Mouse (Mus musculus) CH12.LX (cell line): ENCODE measurements around the gene Cobll1. TPM values are rescaled to one million over a fixed set of nuclear protein-coding genes. Genes with fewer than 3 reads are reported as not detected.

Experiments
- DNase-seq: peaks from one replicate; pipeline ENCODE4 v3.0.0-alpha.2; 2013; ENCODE audit errors: extremely low read depth
- H3K27ac ChIP-seq: 2 replicates; pipeline ENCODE4 v1.5.1; 2012; ENCODE audit warnings: low read depth, mild to moderate bottlenecking, control low read depth, moderate library complexity; ENCODE audit not compliant: insufficient read depth
- H3K27me3 ChIP-seq: replicated peaks from 2 replicates; pipeline ENCODE3; 2012; ENCODE audit warnings: inconsistent platforms
- H3K36me3 ChIP-seq, 2 experiments: replicated peaks in 1 of 2; 2 replicates each; pipeline versions ENCODE3 to v1.6.1; 2012; ENCODE audit warnings: inconsistent platforms in 1 of 2, low read length in 1 of 2, mild to moderate bottlenecking in 1 of 2, mixed read lengths in 1 of 2, moderate library complexity in 1 of 2; ENCODE audit not compliant: control insufficient read depth in 1 of 2, insufficient read depth in 1 of 2
- H3K4me1 ChIP-seq, 2 experiments: 2 replicates each; pipeline ENCODE4 v1.6.1; 2012; ENCODE audit warnings: inconsistent platforms in 1 of 2, moderate library complexity in 1 of 2; ENCODE audit not compliant: insufficient read depth in 2 of 2, control insufficient read depth in 1 of 2
- H3K4me2 ChIP-seq: 2 replicates; pipeline ENCODE4 v1.6.1; 2012; ENCODE audit warnings: low read depth, mild to moderate bottlenecking, control low read depth; ENCODE audit not compliant: poor library complexity, insufficient read depth, severe bottlenecking
- H3K4me3 ChIP-seq, 3 experiments: fragments of 150-350 bp in 1 of 3; sonication (generic) in 1 of 3; replicated peaks in 1 of 3; 2 replicates each; pipeline versions ENCODE3 to v1.5.1; 2011 to 2012; ENCODE audit warnings: low read depth in 2 of 3, low read length in 2 of 3, mild to moderate bottlenecking in 2 of 3, moderate library complexity in 2 of 3, control low read depth in 1 of 3, improper control_type of control experiment in 1 of 3, inconsistent platforms in 1 of 3, mixed read lengths in 1 of 3; ENCODE audit not compliant: poor library complexity in 1 of 3
- H3K79me2 ChIP-seq: replicated peaks from 2 replicates; pipeline ENCODE4 v1.6.1; 2012; ENCODE audit warnings: mild to moderate bottlenecking, moderate library complexity; ENCODE audit not compliant: control insufficient read depth, poor library complexity, insufficient read depth, severe bottlenecking; ENCODE audit errors: extremely low read depth
- H3K9ac ChIP-seq: 2 replicates; pipeline ENCODE4 v1.6.1; 2012; ENCODE audit warnings: low read depth, mild to moderate bottlenecking, control low read depth, moderate library complexity; ENCODE audit not compliant: insufficient read depth
- H3K9me3 ChIP-seq: replicated peaks from 2 replicates; pipeline ENCODE3; 2012; ENCODE audit warnings: low read length, inconsistent platforms, mixed read lengths
- BHLHE40 ChIP-seq: IDR thresholded peaks from 2 replicates; pipeline ENCODE4 v1.6.1; 2011; ENCODE audit warnings: mild to moderate bottlenecking, low read depth, low read length, improper control_type of control experiment
- CHD1 ChIP-seq: IDR thresholded peaks from 2 replicates; pipeline ENCODE4 v1.6.1; 2012; ENCODE audit warnings: low read depth, low read length, improper control_type of control experiment, inconsistent platforms
- CHD2 ChIP-seq: IDR thresholded peaks from 2 replicates; pipeline ENCODE4 v1.6.1; 2011; ENCODE audit warnings: low read length, improper control_type of control experiment
- E2F4 ChIP-seq: IDR thresholded peaks from 2 replicates; pipeline ENCODE4 v1.6.1; 2011; ENCODE audit warnings: low read depth, low read length, improper control_type of control experiment; ENCODE audit not compliant: insufficient replicate concordance
- ELF1 ChIP-seq: IDR thresholded peaks from 2 replicates; pipeline ENCODE4 v1.6.1; 2014; ENCODE audit warnings: low read depth, mild to moderate bottlenecking, inconsistent platforms, low read length, improper control_type of control experiment
- EP300 ChIP-seq: IDR thresholded peaks from 2 replicates; pipeline ENCODE4 v1.6.1; 2011; ENCODE audit warnings: low read length, improper control_type of control experiment
- ETS1 ChIP-seq: conservative IDR thresholded peaks from 2 replicates; pipeline ENCODE4 v1.6.1; 2012; ENCODE audit warnings: low read depth, mild to moderate bottlenecking, inconsistent platforms, low read length, improper control_type of control experiment, moderate library complexity
- GABPA ChIP-seq: IDR thresholded peaks from 2 replicates; pipeline ENCODE4 v1.6.1; 2012; ENCODE audit warnings: low read depth, low read length, improper control_type of control experiment, inconsistent platforms; ENCODE audit not compliant: insufficient replicate concordance
- HCFC1 ChIP-seq: IDR thresholded peaks from 2 replicates; pipeline ENCODE4 v1.6.1; 2012; ENCODE audit warnings: low read depth, mild to moderate bottlenecking, inconsistent platforms, low read length, improper control_type of control experiment
- IRF4 ChIP-seq: IDR thresholded peaks from 2 replicates; pipeline ENCODE4 v1.6.1; 2014; ENCODE audit warnings: low read depth, mild to moderate bottlenecking, inconsistent platforms, low read length, improper control_type of control experiment
- MAFK ChIP-seq: IDR thresholded peaks from 2 replicates; pipeline ENCODE4 v1.6.1; 2011; ENCODE audit warnings: low read length, improper control_type of control experiment; ENCODE audit not compliant: insufficient replicate concordance
- MAZ ChIP-seq: IDR thresholded peaks from 2 replicates; pipeline ENCODE4 v1.6.1; 2012; ENCODE audit warnings: low read depth, mild to moderate bottlenecking, inconsistent platforms, low read length, improper control_type of control experiment, moderate library complexity
- MXI1 ChIP-seq: IDR thresholded peaks from 2 replicates; pipeline ENCODE4 v1.6.1; 2011; ENCODE audit warnings: mild to moderate bottlenecking, low read depth, low read length, improper control_type of control experiment
- NELFE ChIP-seq: IDR thresholded peaks from 2 replicates; pipeline ENCODE4 v1.6.1; 2011; ENCODE audit warnings: low read depth, low read length, improper control_type of control experiment
- NRF1 ChIP-seq: IDR thresholded peaks from 2 replicates; pipeline ENCODE4 v1.6.1; 2014; ENCODE audit warnings: low read depth, mild to moderate bottlenecking, inconsistent platforms, low read length, improper control_type of control experiment, moderate library complexity
- PAX5 ChIP-seq: IDR thresholded peaks from 2 replicates; pipeline ENCODE4 v1.6.1; 2012; ENCODE audit warnings: low read length, inconsistent platforms, mixed read lengths
- RAD21 ChIP-seq: IDR thresholded peaks from 2 replicates; pipeline ENCODE4 v1.6.1; 2011; ENCODE audit warnings: low read depth, mild to moderate bottlenecking, low read length, improper control_type of control experiment, moderate library complexity
- RCOR1 ChIP-seq: conservative IDR thresholded peaks from 2 replicates; pipeline ENCODE4 v1.6.1; 2012; ENCODE audit warnings: low read depth, mild to moderate bottlenecking, inconsistent platforms, low read length, improper control_type of control experiment
- SIN3A ChIP-seq: IDR thresholded peaks from 2 replicates; pipeline ENCODE4 v1.6.1; 2012; ENCODE audit warnings: low read length, improper control_type of control experiment, inconsistent platforms
- SMC3 ChIP-seq: IDR thresholded peaks from 2 replicates; pipeline ENCODE4 v1.6.1; 2011; ENCODE audit warnings: low read depth, low read length, improper control_type of control experiment
- TCF12 ChIP-seq: IDR thresholded peaks from 2 replicates; pipeline ENCODE4 v1.6.1; 2014; ENCODE audit warnings: low read depth, mild to moderate bottlenecking, inconsistent platforms, low read length, improper control_type of control experiment
- USF1 ChIP-seq: IDR thresholded peaks from 2 replicates; pipeline ENCODE4 v1.6.1; 2014; ENCODE audit warnings: low read depth, mild to moderate bottlenecking, inconsistent platforms, low read length, improper control_type of control experiment
- USF2 ChIP-seq: conservative IDR thresholded peaks from 2 replicates; pipeline ENCODE4 v1.6.1; 2011; ENCODE audit warnings: low read depth, low read length, improper control_type of control experiment
- ZC3H11A ChIP-seq: IDR thresholded peaks from 2 replicates; pipeline ENCODE4 v1.6.1; 2012; ENCODE audit warnings: low read depth, mild to moderate bottlenecking, inconsistent platforms, low read length, improper control_type of control experiment
- ZKSCAN1 ChIP-seq: IDR thresholded peaks from 2 replicates; pipeline ENCODE4 v1.6.1; 2012; ENCODE audit warnings: low read depth, inconsistent platforms, low read length, improper control_type of control experiment, borderline replicate concordance
- ZMIZ1 ChIP-seq: IDR thresholded peaks from 2 replicates; pipeline ENCODE4 v1.6.1; 2012; ENCODE audit warnings: low read depth, mild to moderate bottlenecking, inconsistent platforms, low read length, improper control_type of control experiment
- ZNF384 ChIP-seq: IDR thresholded peaks from 2 replicates; pipeline ENCODE4 v1.6.1; 2012; ENCODE audit warnings: low read depth, low read length, improper control_type of control experiment, inconsistent platforms
- dilution Hi-C: fragments of 300-500 bp; cut with MboI; formaldehyde crosslinking; loops from 2 replicates; pipeline ENCODE4 v1.14.3; 2020; ENCODE audit warnings: low sequenced_read_pairs; ENCODE audit not compliant: extremely low pct_unique_long_range_greater_than_20kb, extremely low pct_ligation_motif_present
- in situ Hi-C: fragments of 300-500 bp; cut with MboI; formaldehyde crosslinking; loops from 3 replicates; pipeline ENCODE4 v1.14.3; 2019; ENCODE audit warnings: low sequenced_read_pairs, low pct_ligation_motif_present, low pct_unique_long_range_greater_than_20kb, mixed read lengths
- polyA plus RNA-seq: library from polyadenylated mRNA; unstranded; fragments of >175 nt; gene quantifications from 2 replicates; pipeline ENCODE4 v1.2.1, GENCODE M21; 2012; ENCODE audit warnings: low read depth; ENCODE audit not compliant: insufficient read length
- total RNA-seq, 2 experiments: library from RNA; depleted of rRNA; stranded (reverse); fragments of 300-350 nt in 1 of 2; fragments of >200 nt in 1 of 2; gene quantifications; 2 replicates each; pipeline ENCODE4 v1.2.3; 2012 to 2014

Gene Cobll1
- total and polyA plus RNA-seq, 3 experiments = 0.67 to 1.9 (median 1.5) TPM

- Histone ChIP-seq H3K4me2 (no peak overlapping the region), H3K27me3 (no peaks in the 10 kb centered on the region), H3K4me1 (peaks cover 5 to 17% of the 10 kb centered on the region in 2 experiments), H3K79me2 (no peaks in the 10 kb centered on the region), H3K9me3 (peaks cover 6% of the 10 kb centered on the region), H3K4me3 (no peak overlapping the region), H3K27ac (no peak overlapping the region), H3K9ac (no peak overlapping the region), H3K36me3 (no peaks in the 10 kb centered on the region)
- dilution Hi-C loops = no loop called here
- DNase-seq = no peak
- in situ Hi-C loops = no loop called here
- TF ChIP-seq TCF12 (no peak), RAD21 (no peak), MAFK (no peak), ZNF384 (no peak), HCFC1 (no peak), RCOR1 (no peak), ZC3H11A (no peak), ZKSCAN1 (no peak), ETS1 (no peak), E2F4 (no peak), EP300 (no peak), USF2 (no peak), GABPA (no peak), CHD1 (no peak), USF1 (no peak), NELFE (no peak), PAX5 (no peak), MXI1 (no peak)
Measured at GRCm38 (mm10) chr2:65196994-65197393, 42.2 kb downstream of the Cobll1 start.

- in situ Hi-C loops (no loop called here), dilution Hi-C loops (no loop called here)
- DNase-seq = no peak
- Histone ChIP-seq H3K4me1 (peaks cover 5 to 17% of the 10 kb centered on the region in 2 experiments), H3K4me3 (no peak overlapping the region), H3K79me2 (no peaks in the 10 kb centered on the region), H3K9me3 (peaks cover 6% of the 10 kb centered on the region), H3K27ac (no peak overlapping the region), H3K36me3 (no peaks in the 10 kb centered on the region), H3K4me2 (no peak overlapping the region), H3K9ac (no peak overlapping the region), H3K27me3 (no peaks in the 10 kb centered on the region)
- TF ChIP-seq SIN3A = no peak
- TF ChIP-seq ZMIZ1 = no peak
- no peak for TF ChIP-seq IRF4
- no peak for TF ChIP-seq ZNF384
- TF ChIP-seq USF2 = no peak
- no peak for TF ChIP-seq NRF1
- TF ChIP-seq CHD2 = no peak
- TF ChIP-seq MAFK = no peak
- TF ChIP-seq GABPA = no peak
- TF ChIP-seq SMC3 = no peak
- TF ChIP-seq MAZ = no peak
- no peak for TF ChIP-seq BHLHE40
- no peak for TF ChIP-seq ELF1
- no peak for TF ChIP-seq ZKSCAN1
Measured at GRCm38 (mm10) chr2:65195233-65196010, 43.8 kb downstream of the Cobll1 start.
